In genomic region chr8:11727651-11728481, GRCm38 (mm10) we compare ENCODE assay signal across 8 mouse cellular contexts. TPM values are rescaled to one million over a fixed set of nuclear protein-coding genes. Genes with fewer than 3 reads are reported as not detected.
DNase-seq lines count a peak whose midpoint lies in the region; ATAC-seq and TF ChIP-seq lines count a peak whose summit lies in the region.

TSS of gene Arhgef7 (plus strand) at chr8:11727721.

- DNase-seq in cerebellum, adult 8-10 months, result peak; percentile 85
- DNase-seq in heart, postnatal 4 days, result peak; percentile 81
- peak; percentile 83 to 86 for DNase-seq in layer of hippocampus, adult 2 months (ENCODE audit: low spot score in 2 of 2)
- peak; percentile 68 for DNase-seq in liver, postnatal 0 days
- DNase-seq in thymus, postnatal 36 days, result no peak

- H3K27ac ChIP-seq in layer of hippocampus, adult 2 months, result peak within 1 kb of the TSS; percentile 97
- peak within 1 kb of the TSS; percentile 95 for H3K27ac ChIP-seq in liver, postnatal 0 days (ENCODE audit: low read depth)
- H3K27ac ChIP-seq in olfactory bulb, adult 2 months (ENCODE audit: insufficient read depth, low read depth, low read length), result peak within 1 kb of the TSS; percentile 96

- no peak for ATAC-seq in activated CD4-positive, CD25-positive, alpha-beta regulatory T cell, adult 4 months
- peak; percentile 76 for ATAC-seq in frontal cortex, adult (ENCODE audit: low TSS enrichment)
- peak; percentile 85 for ATAC-seq in liver, postnatal 0 days

- no peak for TF ChIP-seq EP300 in liver, postnatal 0 days (IDR thresholded peaks at IDR 0.05; ENCODE audit: low read depth)

- peak within 1 kb of the TSS; percentile 70 for H3K4me2 ChIP-seq in liver, postnatal 0 days (ENCODE audit: low read depth, low read length)

- no peak for TF ChIP-seq CTCF in layer of hippocampus, adult 2 months (conservative IDR thresholded peaks at IDR 0.05)
- no peak for TF ChIP-seq CTCF in liver, postnatal 0 days (IDR thresholded peaks at IDR 0.05; ENCODE audit: low read depth)
- TF ChIP-seq CTCF in olfactory bulb, adult 2 months (IDR thresholded peaks at IDR 0.05; ENCODE audit: insufficient read depth, low read depth, low read length), result no peak

- peak within 1 kb of the TSS; percentile 75 for H3K4me3 ChIP-seq in layer of hippocampus, adult 2 months
- H3K4me3 ChIP-seq in liver, postnatal 0 days (ENCODE audit: low read depth, low read length), result peak within 1 kb of the TSS; percentile 57
- H3K4me3 ChIP-seq in olfactory bulb, adult 2 months (ENCODE audit: insufficient read depth, low read depth, low read length), result peak within 1 kb of the TSS; percentile 95

- peaks cover 9% of the 10 kb centered on the region; the same call in 1 of the 2 replicates for H3K4me1 ChIP-seq in liver, postnatal 0 days (ENCODE audit: insufficient read depth)
- peaks cover 24% of the 10 kb centered on the region for H3K4me1 ChIP-seq in olfactory bulb, adult 2 months (ENCODE audit: control insufficient read depth, insufficient read depth, low read length)

- no peaks in the 10 kb centered on the region for H3K9me3 ChIP-seq in liver, postnatal 0 days (ENCODE audit: low read length)

- no peaks in the 10 kb centered on the region for H3K36me3 ChIP-seq in liver, postnatal 0 days (replicated peaks; ENCODE audit: insufficient read depth, low read length)

- under 1% methylated on average over 85 of the region's 127 CpGs for WGBS in liver, postnatal 0 days (ENCODE audit: insufficient replicate concordance)
- 2% methylated on average over 126 of the region's 127 CpGs for WGBS in olfactory bulb, adult 2 months

- peak; percentile 69 for TF ChIP-seq POLR2A in olfactory bulb, adult 2 months (IDR thresholded peaks at IDR 0.05; ENCODE audit: insufficient read depth, low read depth, low read length)

- peak within 1 kb of the TSS; percentile 76 for H3K9ac ChIP-seq in liver, postnatal 0 days (replicated peaks)

- peaks cover 31% of the 10 kb centered on the region for H3K27me3 ChIP-seq in liver, postnatal 0 days (ENCODE audit: insufficient read depth, low read length)

RNA-seq across cellular contexts. Expression of gene Arhgef7, which starts in this region (rescaled TPM):
- polyA plus RNA-seq in activated CD4-positive, CD25-positive, alpha-beta regulatory T cell, adult 4 months (2017; shearing (Covaris generic)), result 10 to 100 TPM; 23.7 to 26.7 TPM
- 100 to 1,000 TPM; 209 to 213 TPM for total RNA-seq in heart, postnatal 4 days (2021)
- total RNA-seq in layer of hippocampus, adult 2 months (2021), result 100 to 1,000 TPM; 120 to 123 TPM
- polyA plus RNA-seq in liver, postnatal 0 days (2015; fragmentation: Nextera tagmentation; extraction: Ambion mirVana), result 7.6 and 9.2 TPM in 2 replicates
- 353 TPM in 1 of 2 replicates, not detected in the other for polyA plus RNA-seq in olfactory bulb, adult 2 months (2012; ENCODE audit: insufficient read depth, insufficient read length, low replicate concordance, missing spikeins)

Comparison
In these comparisons a context has a peak if more than half of its experiments do, and no peak if none do; other contexts are left out.
1. DNase-seq: peak in cerebellum, adult 8-10 months (single experiment), heart, postnatal 4 days (single experiment), layer of hippocampus, adult 2 months (2 of 2) and liver, postnatal 0 days (single experiment); none in thymus, postnatal 36 days (0 of 2).
2. Peak in every context shown above with its lines, with median percentiles within 50 percentile points of each other: H3K27ac ChIP-seq and H3K4me3 ChIP-seq.